Mouse (Mus musculus) olfactory bulb, adult 2 months (tissue): ENCODE data around the gene Olfr479.

Experiments
- CTCF ChIP-seq: fragments of 200-500 bp; IDR thresholded peaks from 2 replicates; pipeline ENCODE4 v1.5.1; 2012; ENCODE audit warnings: low read depth, mild to moderate bottlenecking, low read length, moderate library complexity; ENCODE audit not compliant: insufficient read depth
- POLR2A ChIP-seq: fragments of 200-500 bp; IDR thresholded peaks from 2 replicates; pipeline ENCODE4 v1.6.1; 2012; ENCODE audit warnings: mild to moderate bottlenecking, low read depth, low read length, moderate library complexity; ENCODE audit not compliant: insufficient read depth

GRCm38 (mm10) chr7:108097486-108097885 lies 47.0 kb downstream of the Olfr479 start, which contains the start of gene Olfr482:
- TF ChIP-seq CTCF (no peak), POLR2A (no peak)
